15 mouse cellular contexts compared by ENCODE assay signal in genomic region chr7:30289071-30289713, GRCm38 (mm10). TPM values are rescaled to one million over a fixed set of nuclear protein-coding genes. Genes with fewer than 3 reads are reported as not detected.
DNase-seq lines count a peak whose midpoint lies in the region; ATAC-seq and TF ChIP-seq lines count a peak whose summit lies in the region.
"Had no signal": no experiment of that assay in that cellular context is flagged by ENCODE, and none has a peak within 500 bp of the region (broad histone marks: within the 10 kb centered on the region; RNA-seq: fewer than 3 reads in every experiment).

No protein-coding gene starts in this region.

- no peak overlapping the region for H3K4me2 ChIP-seq in heart, embryonic 13.5 days
- H3K4me2 ChIP-seq in midbrain, embryonic 11.5 days, result no peak overlapping the region
- H3K4me2 ChIP-seq in midbrain, postnatal 0 days (ENCODE audit: low read depth, low read length, poor library complexity, severe bottlenecking), result no peak overlapping the region
- H3K4me2 ChIP-seq in embryonic facial prominence, embryonic 12.5 days (replicated peaks), result no peak overlapping the region
- no peak overlapping the region for H3K4me2 ChIP-seq in limb, embryonic 14.5 days (replicated peaks; ENCODE audit: low read depth, low read length, severe bottlenecking)
- H3K4me2 ChIP-seq: liver, embryonic 12.5 days; lung, embryonic 15.5 days had no signal

- H3K9me3 ChIP-seq in heart, embryonic 13.5 days, result no peaks in the 10 kb centered on the region
- H3K9me3 ChIP-seq in midbrain, embryonic 11.5 days (ENCODE audit: control insufficient read depth, low read length), result no peaks in the 10 kb centered on the region
- H3K9me3 ChIP-seq in midbrain, postnatal 0 days (ENCODE audit: low read length), result no peaks in the 10 kb centered on the region
- H3K9me3 ChIP-seq in embryonic facial prominence, embryonic 12.5 days, result no peaks in the 10 kb centered on the region
- no peaks in the 10 kb centered on the region for H3K9me3 ChIP-seq in limb, embryonic 14.5 days (ENCODE audit: control insufficient read depth, low read length)
- H3K9me3 ChIP-seq: liver, embryonic 12.5 days; lung, embryonic 15.5 days had no signal

- H3K4me1 ChIP-seq in heart, embryonic 13.5 days, result peaks cover 25% of the 10 kb centered on the region
- peaks cover 5% of the 10 kb centered on the region; the same call in 1 of the 2 replicates for H3K4me1 ChIP-seq in midbrain, embryonic 11.5 days (ENCODE audit: control insufficient read depth, insufficient read depth, low read length)
- H3K4me1 ChIP-seq in midbrain, postnatal 0 days (ENCODE audit: insufficient read depth, low read length), result peaks cover 10% of the 10 kb centered on the region; the same call in 1 of the 2 replicates
- peaks cover 22% of the 10 kb centered on the region for H3K4me1 ChIP-seq in embryonic facial prominence, embryonic 12.5 days
- peaks cover 14% of the 10 kb centered on the region for H3K4me1 ChIP-seq in limb, embryonic 14.5 days (ENCODE audit: control insufficient read depth, insufficient read depth, low read length)
- H3K4me1 ChIP-seq: liver, embryonic 12.5 days; lung, embryonic 15.5 days had no signal

- no peaks in the 10 kb centered on the region for H3K36me3 ChIP-seq in heart, embryonic 13.5 days
- H3K36me3 ChIP-seq in midbrain, embryonic 11.5 days (ENCODE audit: control insufficient read depth, insufficient read depth, low read length), result no peaks in the 10 kb centered on the region
- no peaks in the 10 kb centered on the region for H3K36me3 ChIP-seq in midbrain, postnatal 0 days (ENCODE audit: insufficient read depth, low read length)
- H3K36me3 ChIP-seq in embryonic facial prominence, embryonic 12.5 days, result peaks cover 4% of the 10 kb centered on the region
- H3K36me3 ChIP-seq in limb, embryonic 14.5 days (ENCODE audit: control insufficient read depth, insufficient read depth, low read length), result peaks cover 13% of the 10 kb centered on the region
- H3K36me3 ChIP-seq: liver, embryonic 12.5 days; lung, embryonic 15.5 days had no signal

- H3K27me3 ChIP-seq in heart, embryonic 13.5 days (replicated peaks), result peaks cover 17% of the 10 kb centered on the region
- no peaks in the 10 kb centered on the region for H3K27me3 ChIP-seq in midbrain, embryonic 11.5 days (ENCODE audit: control insufficient read depth, insufficient read depth, low read length)
- no peaks in the 10 kb centered on the region for H3K27me3 ChIP-seq in midbrain, postnatal 0 days (ENCODE audit: insufficient read depth, low read length)
- H3K27me3 ChIP-seq in embryonic facial prominence, embryonic 12.5 days, result 0 out of 2 replicates have a peak, but pooled peaks cover 4% of the 10 kb centered on the region
- no peaks in the 10 kb centered on the region for H3K27me3 ChIP-seq in limb, embryonic 14.5 days (ENCODE audit: control insufficient read depth, insufficient read depth, low read length)
- H3K27me3 ChIP-seq: lung, embryonic 15.5 days had no signal

- intact Hi-C loops in heart, postnatal 14 days (cut with DNase I), result no loop called here

- no peak for TF ChIP-seq CTCF in midbrain, postnatal 0 days (IDR thresholded peaks at IDR 0.05)

- no peak overlapping the region for H3K9ac ChIP-seq in heart, embryonic 13.5 days
- H3K9ac ChIP-seq in midbrain, embryonic 11.5 days (ENCODE audit: low read length), result peak overlapping the region; percentile 28
- H3K9ac ChIP-seq in midbrain, postnatal 0 days (replicated peaks; ENCODE audit: low read length, poor library complexity, severe bottlenecking), result no peak overlapping the region
- no peak overlapping the region; the same call in 1 of the 2 replicates for H3K9ac ChIP-seq in embryonic facial prominence, embryonic 12.5 days
- no peak overlapping the region for H3K9ac ChIP-seq in limb, embryonic 14.5 days (ENCODE audit: low read depth, low read length, severe bottlenecking)
- H3K9ac ChIP-seq: liver, embryonic 12.5 days; lung, embryonic 15.5 days had no signal

- TF ChIP-seq POLR2A in limb, embryonic 14.5 days (IDR thresholded peaks at IDR 0.05; ENCODE audit: borderline replicate concordance, extremely low read depth, insufficient read depth, insufficient read length), result no peak

- H3K4me3 ChIP-seq in heart, embryonic 13.5 days, result no peak overlapping the region
- no peak overlapping the region for H3K4me3 ChIP-seq in midbrain, embryonic 11.5 days (ENCODE audit: low read depth, low read length)
- no peak overlapping the region for H3K4me3 ChIP-seq in midbrain, postnatal 0 days (ENCODE audit: low read depth, low read length)
- no peak overlapping the region for H3K4me3 ChIP-seq in embryonic facial prominence, embryonic 12.5 days
- no peak overlapping the region for H3K4me3 ChIP-seq in limb, embryonic 14.5 days (replicated peaks; ENCODE audit: low read length)
- H3K4me3 ChIP-seq: liver, embryonic 12.5 days; lung, embryonic 15.5 days; myocyte had no signal

- ATAC-seq in heart, embryonic 13.5 days (ENCODE audit: extremely low read depth, insufficient number of reproducible peaks, low FRiP score, low TSS enrichment), result no peak
- no peak for ATAC-seq in midbrain, embryonic 11.5 days (ENCODE audit: low FRiP score)
- no peak for ATAC-seq in midbrain, postnatal 0 days (ENCODE audit: low FRiP score)
- no peak for ATAC-seq in embryonic facial prominence, embryonic 12.5 days (ENCODE audit: insufficient number of reproducible peaks, insufficient read depth, low FRiP score, low TSS enrichment)
- ATAC-seq in limb, embryonic 14.5 days (ENCODE audit: low FRiP score, low read depth), result no peak
- ATAC-seq: forebrain, embryonic 14.5 days; liver, embryonic 12.5 days had no signal

- H3K27ac ChIP-seq in heart, embryonic 13.5 days (replicated peaks), result 0 out of 2 replicates have a peak overlapping the region, but pooled peaks have one; percentile 2
- H3K27ac ChIP-seq in midbrain, embryonic 11.5 days (ENCODE audit: low read depth, low read length), result no peak overlapping the region
- H3K27ac ChIP-seq in midbrain, postnatal 0 days (ENCODE audit: low read depth, low read length), result no peak overlapping the region
- H3K27ac ChIP-seq in embryonic facial prominence, embryonic 12.5 days, result peak overlapping the region; percentile 60; the same call in 1 of the 2 replicates
- peak overlapping the region; percentile 38; the same call in 1 of the 2 replicates for H3K27ac ChIP-seq in limb, embryonic 14.5 days (replicated peaks; ENCODE audit: low read depth, low read length)
- H3K27ac ChIP-seq: liver, embryonic 12.5 days; lung, embryonic 15.5 days had no signal

- DNase-seq in heart, postnatal 14 days, result no peak
- no peak for DNase-seq in midbrain, embryonic 11.5 days (ENCODE audit: low spot score, missing footprints)
- no peak for DNase-seq in midbrain, postnatal 0 days (ENCODE audit: low spot score)
- DNase-seq in limb, embryonic 14.5 days (ENCODE audit: low spot score), result no peak
- no peak for DNase-seq in urinary bladder, postnatal 4 days (ENCODE audit: low spot score in 2 of 2)
- DNase-seq: adrenal gland, adult 8-10 months had no signal

- WGBS in heart, embryonic 13.5 days, result 56% methylated on average over 7 of the region's 7 CpGs
- 82% methylated on average over 7 of the region's 7 CpGs for WGBS in midbrain, embryonic 11.5 days
- WGBS in midbrain, postnatal 0 days, result 74% methylated on average over 7 of the region's 7 CpGs
- WGBS in embryonic facial prominence, embryonic 12.5 days, result 49% methylated on average over 7 of the region's 7 CpGs
- 68% methylated on average over 7 of the region's 7 CpGs for WGBS in limb, embryonic 14.5 days

RNA-seq across cellular contexts. Expression of gene Clip3, which starts 2.3 kb away (rescaled TPM):
- 10.2 and 14.9 TPM in 2 replicates for polyA plus RNA-seq in heart, embryonic 13.5 days (2015; fragmentation: Nextera tagmentation; extraction: Ambion mirVana)
- total RNA-seq in heart, postnatal 14 days (2021), result 10 to 100 TPM in 1 of 2 experiments, 1 to 10 TPM in 1; 7.0 to 14.1 TPM
- 66.6 and 92.0 TPM in 2 replicates for polyA plus RNA-seq in midbrain, embryonic 11.5 days (2014; fragmentation: Nextera tagmentation; extraction: Ambion mirVana)
- total RNA-seq in midbrain, postnatal 0 days (2014; rRNA removed), result 140 and 197 TPM in 2 replicates
- 144 and 155 TPM in 2 replicates for polyA plus RNA-seq in midbrain, postnatal 0 days (2015; fragmentation: Nextera tagmentation; extraction: Ambion mirVana)
- 54.0 and 55.1 TPM in 2 replicates for polyA plus RNA-seq in embryonic facial prominence, embryonic 12.5 days (2016; fragmentation: Nextera tagmentation; extraction: Ambion mirVana)
- 106 and 122 TPM in 2 replicates for polyA plus RNA-seq in limb, embryonic 14.5 days (2012; rRNA removed)
- polyA plus RNA-seq in limb, embryonic 14.5 days (2014; fragmentation: Nextera tagmentation; extraction: Ambion mirVana), result 55.1 and 56.7 TPM in 2 replicates
- total RNA-seq: megakaryocyte progenitor cell, adult 5-6 weeks; MEL had no signal

RNA-seq across cellular contexts. Expression of gene Wdr62, which starts 9.0 kb away (rescaled TPM):
- 7.1 and 8.5 TPM in 2 replicates for polyA plus RNA-seq in heart, embryonic 13.5 days (2015; fragmentation: Nextera tagmentation; extraction: Ambion mirVana)
- 1 to 10 TPM; 2.7 to 2.9 TPM for total RNA-seq in heart, postnatal 14 days (2021)
- 11.3 and 11.5 TPM in 2 replicates for polyA plus RNA-seq in midbrain, embryonic 11.5 days (2014; fragmentation: Nextera tagmentation; extraction: Ambion mirVana)
- total RNA-seq in midbrain, postnatal 0 days (2014; rRNA removed), result 1.7 and 24.3 TPM in 2 replicates
- 3.3 and 4.1 TPM in 2 replicates for polyA plus RNA-seq in midbrain, postnatal 0 days (2015; fragmentation: Nextera tagmentation; extraction: Ambion mirVana)
- 8.9 and 9.9 TPM in 2 replicates for polyA plus RNA-seq in embryonic facial prominence, embryonic 12.5 days (2016; fragmentation: Nextera tagmentation; extraction: Ambion mirVana)
- 22.9 and 26.4 TPM in 2 replicates for polyA plus RNA-seq in limb, embryonic 14.5 days (2012; rRNA removed)
- 7.8 and 8.8 TPM in 2 replicates for polyA plus RNA-seq in limb, embryonic 14.5 days (2014; fragmentation: Nextera tagmentation; extraction: Ambion mirVana)

RNA-seq across cellular contexts. Expression of gene Thap8, which starts 9.3 kb away (rescaled TPM):
- polyA plus RNA-seq in heart, embryonic 13.5 days (2015; fragmentation: Nextera tagmentation; extraction: Ambion mirVana), result 0.37 and 0.39 TPM in 2 replicates
- total RNA-seq in heart, postnatal 14 days (2021), result under 1 TPM; 0.22 to 0.43 TPM
- polyA plus RNA-seq in midbrain, embryonic 11.5 days (2014; fragmentation: Nextera tagmentation; extraction: Ambion mirVana), result 0.19 and 0.28 TPM in 2 replicates
- total RNA-seq in midbrain, postnatal 0 days (2014; rRNA removed), result 0.71 TPM in 1 of 2 replicates, not detected in the other
- 0.38 and 0.57 TPM in 2 replicates for polyA plus RNA-seq in midbrain, postnatal 0 days (2015; fragmentation: Nextera tagmentation; extraction: Ambion mirVana)
- 0.33 and 0.40 TPM in 2 replicates for polyA plus RNA-seq in embryonic facial prominence, embryonic 12.5 days (2016; fragmentation: Nextera tagmentation; extraction: Ambion mirVana)
- 0.10 and 0.23 TPM in 2 replicates for polyA plus RNA-seq in limb, embryonic 14.5 days (2012; rRNA removed)
- 0.15 TPM in 1 of 2 replicates, not detected in the other for polyA plus RNA-seq in limb, embryonic 14.5 days (2014; fragmentation: Nextera tagmentation; extraction: Ambion mirVana)
- total RNA-seq: neutrophil, adult 5-6 weeks had no signal
- polyA plus RNA-seq: liver, embryonic 12.5 days had no signal

RNA-seq across cellular contexts. Expression of gene Alkbh6, which starts 19.3 kb away (rescaled TPM):
- 60.5 and 66.1 TPM in 2 replicates for polyA plus RNA-seq in heart, embryonic 13.5 days (2015; fragmentation: Nextera tagmentation; extraction: Ambion mirVana)
- 10 to 100 TPM; 22.0 to 23.0 TPM for total RNA-seq in heart, postnatal 14 days (2021)
- polyA plus RNA-seq in midbrain, embryonic 11.5 days (2014; fragmentation: Nextera tagmentation; extraction: Ambion mirVana), result 84.3 and 86.0 TPM in 2 replicates
- total RNA-seq in midbrain, postnatal 0 days (2014; rRNA removed), result 76.1 and 121 TPM in 2 replicates
- polyA plus RNA-seq in midbrain, postnatal 0 days (2015; fragmentation: Nextera tagmentation; extraction: Ambion mirVana), result 129 and 140 TPM in 2 replicates
- polyA plus RNA-seq in embryonic facial prominence, embryonic 12.5 days (2016; fragmentation: Nextera tagmentation; extraction: Ambion mirVana), result 88.6 and 92.2 TPM in 2 replicates
- polyA plus RNA-seq in limb, embryonic 14.5 days (2012; rRNA removed), result 124 and 169 TPM in 2 replicates
- polyA plus RNA-seq in limb, embryonic 14.5 days (2014; fragmentation: Nextera tagmentation; extraction: Ambion mirVana), result 79.7 and 86.6 TPM in 2 replicates

RNA-seq across cellular contexts. Expression of gene Syne4, which starts 25.4 kb away (rescaled TPM):
- 18.3 and 20.2 TPM in 2 replicates for polyA plus RNA-seq in heart, embryonic 13.5 days (2015; fragmentation: Nextera tagmentation; extraction: Ambion mirVana)
- 1 to 10 TPM; 1.4 to 1.8 TPM for total RNA-seq in heart, postnatal 14 days (2021)
- polyA plus RNA-seq in midbrain, embryonic 11.5 days (2014; fragmentation: Nextera tagmentation; extraction: Ambion mirVana), result 8.2 and 8.4 TPM in 2 replicates
- total RNA-seq in midbrain, postnatal 0 days (2014; rRNA removed), result 7.3 and 14.1 TPM in 2 replicates
- polyA plus RNA-seq in midbrain, postnatal 0 days (2015; fragmentation: Nextera tagmentation; extraction: Ambion mirVana), result 11.7 and 13.6 TPM in 2 replicates
- 94.9 and 101 TPM in 2 replicates for polyA plus RNA-seq in embryonic facial prominence, embryonic 12.5 days (2016; fragmentation: Nextera tagmentation; extraction: Ambion mirVana)
- polyA plus RNA-seq in limb, embryonic 14.5 days (2012; rRNA removed), result 141 and 209 TPM in 2 replicates
- 40.3 and 56.2 TPM in 2 replicates for polyA plus RNA-seq in limb, embryonic 14.5 days (2014; fragmentation: Nextera tagmentation; extraction: Ambion mirVana)

Comparison
In these comparisons a context has a peak if more than half of its experiments do, and no peak if none do; other contexts are left out.
1. H3K27ac ChIP-seq: peak in heart, embryonic 13.5 days (single experiment), embryonic facial prominence, embryonic 12.5 days (single experiment) and limb, embryonic 14.5 days (single experiment); none in midbrain, embryonic 11.5 days (single experiment) and midbrain, postnatal 0 days (single experiment).